Mouse (Mus musculus): Measurements from ENCODE around the gene Bcl9l.
A peak's percentile ranks its signal among the peaks of the same experiment; 100 is the strongest.

Gene Bcl9l

DNA sequence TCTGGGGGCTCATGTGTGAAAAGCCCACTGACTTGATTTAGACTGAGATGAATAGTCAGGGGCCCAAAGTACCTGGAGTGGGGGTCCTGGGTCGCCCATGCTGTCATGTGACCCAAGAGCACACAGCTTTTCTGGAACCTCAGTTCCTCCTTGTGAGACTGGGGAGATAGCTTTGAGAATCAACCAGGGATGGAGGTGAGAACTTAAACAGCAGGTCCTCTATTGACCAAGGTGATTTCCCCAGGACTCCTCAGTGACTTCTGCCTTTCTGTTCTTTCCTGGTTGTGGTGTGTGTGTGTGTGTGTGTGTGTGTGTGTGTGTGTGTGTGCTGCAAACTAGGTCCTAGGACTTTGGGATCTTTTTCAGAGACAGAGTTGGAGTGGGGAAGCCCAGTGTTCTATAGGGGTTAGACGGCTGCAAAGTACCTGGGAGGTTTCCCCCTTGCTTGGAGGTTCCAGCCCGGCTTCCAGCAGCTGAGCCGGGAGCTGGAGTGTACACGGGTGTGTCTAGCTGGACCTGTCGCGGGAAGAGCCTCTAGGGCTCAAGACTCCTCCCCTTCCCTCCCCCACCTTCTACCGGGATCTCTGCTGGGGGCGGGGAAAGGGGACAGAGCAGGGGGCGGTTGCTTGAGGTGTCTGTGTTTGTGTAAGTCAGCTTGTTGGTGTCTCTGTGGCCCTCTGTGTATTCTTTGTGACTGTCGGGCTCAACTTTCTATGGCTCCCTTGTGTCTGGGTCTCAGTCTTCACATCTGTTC, 15.2 kb downstream of the Bcl9l start:
- peak; percentile 65 to 77 for DNase-seq

DNA sequence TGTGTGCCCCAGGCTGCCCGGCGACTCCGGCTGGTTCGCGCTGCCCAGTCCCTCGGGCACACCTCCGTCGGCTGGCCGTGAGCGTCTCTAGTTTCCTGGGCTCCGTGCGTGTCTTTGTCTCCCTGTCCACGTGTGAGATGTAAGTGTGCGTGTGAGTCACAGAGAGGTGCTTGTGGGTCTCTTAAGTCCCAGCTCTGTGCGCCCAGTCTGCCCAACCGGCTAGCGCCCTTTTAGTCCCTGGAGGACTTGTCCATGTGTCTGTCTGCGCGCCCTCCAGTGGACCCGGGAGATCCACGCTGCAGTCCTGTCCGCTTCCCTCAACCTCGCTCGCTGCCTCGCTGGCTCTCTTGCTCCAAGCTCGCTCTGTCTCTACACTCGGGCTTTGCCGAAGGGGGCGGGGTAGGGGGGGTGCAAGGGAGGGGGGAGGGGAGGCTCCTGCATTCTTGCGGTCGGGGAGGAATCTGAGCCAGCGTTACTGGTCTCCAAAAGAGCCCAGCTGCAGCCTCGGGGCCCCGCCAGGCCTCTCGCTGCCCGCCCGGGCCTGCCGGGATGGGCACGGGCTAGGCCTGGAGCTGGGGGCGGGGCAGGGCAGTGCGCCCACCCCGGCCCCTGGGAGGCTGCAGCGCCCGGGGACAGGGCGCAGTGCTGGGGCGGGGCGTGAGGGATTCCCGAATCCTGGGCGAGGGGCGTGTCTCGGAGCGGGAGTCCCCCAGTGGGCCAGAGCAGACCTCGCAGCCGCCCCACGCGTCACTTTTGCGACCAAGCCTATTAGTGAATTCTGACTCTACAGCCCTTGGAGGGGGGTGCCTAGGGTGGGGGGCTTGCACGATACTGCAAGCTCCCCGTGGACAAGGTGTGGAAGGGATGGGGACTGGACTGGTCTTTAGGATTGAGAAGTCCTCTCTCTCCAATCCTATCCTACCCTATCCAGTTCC, 16.1 kb downstream of the Bcl9l start:
- peak; percentile 85 to 92 for DNase-seq

DNA sequence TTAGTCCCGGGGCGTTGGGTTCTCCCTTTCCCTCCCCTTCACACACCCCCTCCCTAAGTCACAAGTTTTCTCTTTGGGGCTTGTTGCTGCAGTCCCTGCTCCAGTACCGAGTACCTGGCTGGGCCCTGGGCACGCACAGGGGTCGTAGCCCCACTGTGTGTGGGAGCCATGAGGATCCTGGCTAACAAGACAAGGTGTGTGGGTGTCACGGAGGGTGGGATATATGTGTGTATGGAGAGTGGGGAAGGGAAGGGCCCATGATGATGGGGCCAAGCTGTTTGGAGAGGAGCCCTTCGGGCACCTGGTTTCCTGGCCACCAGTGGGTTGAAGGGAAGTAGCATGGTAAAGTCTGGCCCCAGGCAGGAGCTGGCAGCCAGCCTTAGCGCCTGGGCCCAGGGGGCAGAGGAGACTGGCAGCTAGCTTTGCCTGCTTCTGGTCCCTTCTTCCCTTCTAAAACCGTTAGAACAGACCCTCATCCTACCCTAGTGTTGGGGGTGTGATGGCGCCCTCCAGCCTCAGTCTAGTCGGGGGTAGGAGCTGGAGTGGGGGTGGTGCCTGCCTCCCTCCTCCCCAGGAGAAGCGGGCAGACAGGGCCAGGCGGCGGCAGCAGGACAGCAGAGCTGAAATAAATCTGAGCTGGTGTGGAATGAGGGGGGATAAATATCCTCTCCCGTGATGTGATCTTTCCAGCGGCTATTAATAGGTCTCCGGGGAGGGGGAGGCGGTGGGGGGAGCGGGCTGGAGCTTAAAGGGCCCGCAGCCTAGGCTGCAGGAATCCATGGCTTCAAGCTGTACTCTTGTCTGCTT, 16.9 kb downstream of the Bcl9l start:
- peak; percentile 73 to 82 for DNase-seq

DNA sequence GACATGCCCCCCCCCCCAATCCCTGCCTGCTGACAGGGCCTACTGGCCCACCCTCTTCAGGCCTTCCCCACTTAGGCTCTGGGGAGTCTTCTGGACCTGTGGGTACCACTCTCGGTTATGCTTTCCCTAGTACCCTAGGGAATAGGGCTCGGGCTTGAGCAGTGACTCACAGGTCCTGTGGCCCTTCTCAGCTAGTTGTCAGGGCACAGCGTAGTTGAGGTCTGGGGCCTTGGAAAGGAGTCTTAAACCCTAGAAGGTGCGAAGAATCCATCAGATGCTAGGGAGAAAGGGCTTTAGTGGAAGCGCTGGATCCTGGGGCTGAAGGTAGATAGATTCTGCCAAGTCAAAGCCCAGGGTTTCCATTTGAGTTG, 17.5 kb downstream of the Bcl9l start:
- no peak for DNase-seq

DNA sequence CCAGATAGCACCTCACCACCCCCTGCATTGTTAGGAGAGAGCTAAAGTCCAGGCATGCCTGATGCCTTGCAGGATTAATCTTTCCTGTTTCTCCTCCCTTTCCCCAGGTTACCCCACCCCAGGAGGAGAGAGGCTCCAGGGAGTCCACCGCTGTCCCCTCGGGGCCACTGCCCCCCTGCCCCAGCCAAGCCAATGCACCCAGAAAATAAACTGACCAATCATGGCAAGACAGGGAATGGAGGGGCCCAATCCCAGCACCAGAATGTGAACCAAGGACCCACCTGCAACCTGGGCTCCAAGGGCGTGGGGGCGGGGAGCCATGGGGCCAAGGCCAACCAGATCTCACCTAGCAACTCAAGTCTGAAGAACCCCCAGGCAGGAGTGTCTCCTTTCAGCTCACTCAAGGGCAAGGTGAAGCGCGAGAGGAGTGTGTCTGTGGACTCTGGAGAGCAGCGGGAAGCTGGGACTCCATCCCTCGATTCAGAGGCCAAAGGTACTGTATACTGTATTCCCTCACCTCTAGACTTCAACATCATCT, 18.1 kb downstream of the Bcl9l start:
- peak; percentile 14 to 25 for DNase-seq

DNA sequence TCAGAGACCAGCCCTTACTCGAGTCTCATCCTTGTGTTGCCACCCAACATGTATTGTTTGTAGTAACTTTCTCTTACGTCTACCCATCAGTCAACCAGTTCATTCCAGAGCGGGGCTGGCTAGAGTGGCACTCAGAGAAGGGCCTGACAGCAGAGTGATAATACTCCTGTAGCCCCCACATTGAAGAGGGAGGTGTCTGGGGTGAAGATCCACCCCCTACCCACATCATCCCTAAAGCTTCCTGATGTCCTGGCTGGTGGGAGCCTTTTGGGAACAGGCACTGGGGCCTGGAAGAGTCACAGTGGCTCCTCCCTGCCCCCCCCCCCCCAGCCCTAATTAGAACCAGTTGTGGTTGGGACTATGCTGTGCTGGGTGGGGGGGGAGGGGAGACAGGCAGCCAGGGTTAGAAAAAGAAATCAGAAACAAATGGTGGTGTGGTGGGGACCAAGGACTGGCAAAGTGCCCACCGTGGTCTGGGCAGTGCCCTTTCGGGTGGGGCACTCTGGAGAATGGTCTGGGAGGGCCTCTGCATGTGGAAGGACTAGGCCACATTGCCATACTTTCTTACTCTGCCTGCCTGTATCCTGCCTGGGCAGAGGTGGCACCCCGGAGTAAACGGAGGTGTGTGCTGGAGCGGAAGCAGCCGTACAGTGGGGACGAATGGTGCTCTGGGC, 18.7 kb downstream of the Bcl9l start:
- no peak for DNase-seq

DNA sequence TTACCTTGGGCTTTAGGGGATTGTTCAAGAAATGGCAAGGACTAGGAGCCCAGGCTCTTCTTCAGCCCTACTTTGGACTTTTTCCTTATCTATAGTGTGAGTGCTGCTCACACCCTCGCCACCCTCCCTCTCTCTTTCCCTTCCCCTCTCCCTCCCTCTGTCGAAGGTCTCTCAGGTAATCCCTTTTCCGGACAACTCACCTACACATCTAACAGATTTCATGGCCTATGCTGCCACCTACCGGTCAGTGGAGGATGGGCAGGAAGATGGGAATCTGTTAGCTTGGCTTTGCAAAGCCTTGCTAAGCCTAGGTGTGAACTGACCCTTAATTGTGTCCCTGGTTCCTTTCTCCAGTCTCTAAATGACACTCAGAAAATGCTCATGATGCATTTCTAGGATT, 19.4 kb downstream of the Bcl9l start:
- DNase-seq = peak; percentile 90 to 91

DNA sequence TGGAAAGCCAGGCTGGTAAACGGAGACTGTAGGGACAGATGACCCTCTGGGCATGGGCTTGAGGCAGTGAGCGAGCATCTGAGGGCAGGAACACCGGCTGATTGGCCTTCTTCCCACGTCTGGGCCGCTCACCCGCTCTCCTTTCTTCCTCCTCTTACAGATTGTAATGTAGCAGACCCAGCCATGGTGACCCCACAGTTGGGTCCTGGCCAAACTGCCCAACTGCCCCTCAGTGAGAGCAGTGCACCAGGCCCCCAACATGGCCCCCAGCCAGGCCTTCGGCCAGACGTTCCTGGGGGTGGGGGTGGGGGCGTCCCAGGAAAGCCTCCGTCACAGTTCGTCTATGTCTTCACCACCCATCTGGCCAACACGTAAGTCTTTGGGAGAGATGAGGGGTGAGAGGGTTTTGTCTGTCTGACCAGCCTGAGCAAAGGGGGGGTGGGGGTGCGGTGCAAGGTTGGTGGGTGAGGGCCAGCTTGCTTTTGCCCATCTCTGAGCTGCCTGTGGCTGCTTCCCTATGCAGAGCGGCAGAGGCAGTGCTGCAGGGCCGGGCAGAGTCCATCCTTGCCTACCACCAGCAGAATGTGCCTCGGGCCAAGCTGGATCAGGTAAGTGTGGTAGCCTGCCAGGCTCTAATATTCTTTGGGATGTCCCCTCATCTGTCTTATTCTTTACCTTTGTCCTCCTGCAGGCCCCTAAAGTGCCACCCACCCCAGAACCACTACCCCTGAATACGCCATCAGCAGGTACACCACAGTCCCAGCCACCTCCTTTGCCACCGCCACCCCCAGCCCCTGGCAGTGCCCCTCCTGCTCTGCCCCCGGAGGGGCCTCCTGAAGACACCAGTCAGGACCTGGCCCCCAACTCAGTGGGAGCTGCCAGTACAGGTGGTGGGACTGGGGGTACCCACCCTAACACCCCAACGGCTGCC, 22.5 kb downstream of the Bcl9l start:
- DNase-seq = peak; percentile 14 to 46

DNA sequence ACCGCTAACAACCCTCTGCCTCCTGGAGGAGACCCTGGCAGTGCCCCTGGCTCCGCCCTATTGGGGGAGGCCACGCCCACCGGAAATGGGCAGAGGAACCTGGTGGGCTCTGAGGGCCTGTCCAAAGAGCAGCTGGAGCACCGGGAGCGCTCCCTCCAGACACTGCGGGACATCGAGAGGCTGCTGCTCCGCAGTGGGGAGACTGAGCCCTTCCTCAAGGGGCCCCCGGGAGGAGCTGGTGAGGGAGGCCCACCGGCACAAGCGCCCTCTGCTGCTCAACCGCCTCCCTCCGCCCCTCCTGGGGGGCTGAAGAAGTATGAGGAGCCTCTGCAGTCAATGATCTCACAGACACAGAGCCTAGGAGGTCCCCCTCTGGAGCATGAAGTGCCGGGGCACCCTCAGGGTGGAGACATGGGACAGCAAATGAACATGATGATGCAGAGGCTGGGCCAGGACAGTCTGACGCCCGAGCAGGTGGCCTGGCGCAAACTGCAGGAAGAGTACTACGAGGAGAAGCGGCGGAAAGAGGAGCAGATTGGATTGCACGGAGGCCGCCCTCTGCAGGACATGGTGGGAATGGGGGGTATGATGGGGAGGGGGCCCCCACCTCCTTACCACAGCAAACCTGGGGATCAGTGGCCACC, 23.3 kb downstream of the Bcl9l start:
- peak; percentile 52 to 62 for DNase-seq

DNA sequence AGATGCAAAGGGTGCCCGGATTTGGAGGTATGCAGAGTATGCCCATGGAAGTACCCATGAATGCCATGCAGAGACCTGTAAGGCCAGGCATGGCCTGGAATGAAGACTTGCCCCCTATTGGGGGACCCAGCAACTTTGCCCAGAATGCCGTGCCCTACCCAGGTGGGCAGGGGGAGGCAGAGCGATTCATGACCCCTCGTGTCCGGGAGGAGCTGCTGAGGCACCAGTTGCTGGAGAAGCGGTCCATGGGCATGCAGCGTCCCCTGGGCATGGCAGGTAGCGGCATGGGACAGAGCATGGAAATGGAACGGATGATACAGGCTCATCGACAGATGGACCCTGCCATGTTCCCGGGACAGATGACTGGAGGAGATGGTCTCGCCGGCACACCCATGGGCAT, 23.9 kb downstream of the Bcl9l start:
- DNase-seq = no peak

DNA sequence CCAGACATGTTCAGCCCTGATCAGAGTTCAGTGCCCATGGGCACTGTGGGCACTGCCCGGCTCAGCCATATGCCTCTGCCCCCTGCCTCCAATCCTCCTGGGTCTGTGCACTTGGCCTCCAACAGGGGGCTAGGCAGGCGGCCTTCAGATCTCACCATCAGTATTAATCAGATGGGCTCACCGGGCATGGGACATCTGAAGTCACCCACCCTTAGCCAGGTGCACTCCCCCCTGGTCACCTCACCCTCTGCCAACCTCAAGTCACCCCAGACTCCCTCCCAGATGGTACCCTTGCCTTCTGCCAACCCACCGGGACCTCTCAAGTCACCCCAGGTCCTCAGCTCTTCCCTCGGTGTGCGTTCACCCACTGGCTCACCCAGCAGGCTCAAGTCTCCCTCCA, 24.7 kb downstream of the Bcl9l start:
- DNase-seq = no peak

DNA sequence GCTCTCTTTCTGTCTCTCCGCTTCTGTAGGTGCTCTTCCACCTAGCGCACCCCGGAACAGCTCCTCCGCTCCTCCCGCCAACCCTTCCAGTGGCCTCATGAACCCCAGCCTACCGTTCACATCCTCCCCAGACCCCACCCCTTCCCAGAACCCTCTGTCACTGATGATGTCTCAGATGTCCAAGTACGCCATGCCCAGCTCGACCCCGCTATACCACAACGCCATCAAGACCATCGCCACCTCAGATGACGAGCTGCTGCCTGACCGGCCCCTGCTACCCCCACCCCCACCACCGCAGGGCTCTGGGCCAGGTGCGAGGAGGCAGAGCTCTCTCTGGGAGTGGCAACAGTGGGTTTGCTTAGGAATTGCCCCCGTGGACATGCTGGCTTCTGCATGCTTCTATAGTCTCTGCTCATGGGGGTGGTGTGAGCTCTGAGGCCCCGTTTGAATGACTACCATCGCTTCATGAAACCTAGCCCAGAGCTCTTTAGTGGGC, 25.5 kb downstream of the Bcl9l start:
- peak; percentile 9 to 13 for DNase-seq

DNA sequence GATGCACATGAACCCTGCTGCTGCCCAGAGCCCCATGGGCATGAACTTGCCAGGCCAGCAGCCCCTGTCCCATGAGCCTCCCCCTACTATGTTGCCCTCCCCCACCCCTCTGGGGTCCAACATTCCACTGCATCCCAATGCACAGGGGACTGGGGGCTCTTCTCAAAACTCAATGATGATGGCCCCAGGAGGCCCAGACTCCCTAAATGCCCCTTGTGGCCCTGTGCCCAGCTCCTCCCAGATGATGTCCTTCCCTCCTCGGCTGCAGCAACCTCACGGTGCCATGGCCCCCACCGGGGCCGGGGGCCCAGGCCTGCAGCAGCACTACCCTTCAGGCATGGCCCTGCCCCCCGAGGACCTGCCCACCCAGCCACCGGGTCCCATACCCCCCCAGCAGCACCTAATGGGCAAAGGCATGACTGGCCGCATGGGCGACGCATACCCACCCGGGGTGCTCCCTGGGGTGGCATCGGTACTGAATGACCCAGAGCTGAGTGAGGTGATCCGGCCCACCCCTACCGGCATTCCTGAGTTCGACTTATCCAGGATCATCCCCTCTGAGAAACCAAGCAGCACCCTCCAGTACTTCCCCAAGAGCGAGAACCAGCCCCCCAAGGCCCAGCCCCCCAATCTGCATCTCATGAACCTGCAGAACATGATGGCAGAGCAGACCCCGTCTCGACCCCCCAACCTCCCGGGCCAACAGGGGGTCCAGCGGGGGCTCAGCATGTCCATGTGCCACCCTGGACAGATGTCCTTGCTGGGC, 26.3 kb downstream of the Bcl9l start:
- peak in 1 of 2 experiments; percentile 12 for DNase-seq

DNA sequence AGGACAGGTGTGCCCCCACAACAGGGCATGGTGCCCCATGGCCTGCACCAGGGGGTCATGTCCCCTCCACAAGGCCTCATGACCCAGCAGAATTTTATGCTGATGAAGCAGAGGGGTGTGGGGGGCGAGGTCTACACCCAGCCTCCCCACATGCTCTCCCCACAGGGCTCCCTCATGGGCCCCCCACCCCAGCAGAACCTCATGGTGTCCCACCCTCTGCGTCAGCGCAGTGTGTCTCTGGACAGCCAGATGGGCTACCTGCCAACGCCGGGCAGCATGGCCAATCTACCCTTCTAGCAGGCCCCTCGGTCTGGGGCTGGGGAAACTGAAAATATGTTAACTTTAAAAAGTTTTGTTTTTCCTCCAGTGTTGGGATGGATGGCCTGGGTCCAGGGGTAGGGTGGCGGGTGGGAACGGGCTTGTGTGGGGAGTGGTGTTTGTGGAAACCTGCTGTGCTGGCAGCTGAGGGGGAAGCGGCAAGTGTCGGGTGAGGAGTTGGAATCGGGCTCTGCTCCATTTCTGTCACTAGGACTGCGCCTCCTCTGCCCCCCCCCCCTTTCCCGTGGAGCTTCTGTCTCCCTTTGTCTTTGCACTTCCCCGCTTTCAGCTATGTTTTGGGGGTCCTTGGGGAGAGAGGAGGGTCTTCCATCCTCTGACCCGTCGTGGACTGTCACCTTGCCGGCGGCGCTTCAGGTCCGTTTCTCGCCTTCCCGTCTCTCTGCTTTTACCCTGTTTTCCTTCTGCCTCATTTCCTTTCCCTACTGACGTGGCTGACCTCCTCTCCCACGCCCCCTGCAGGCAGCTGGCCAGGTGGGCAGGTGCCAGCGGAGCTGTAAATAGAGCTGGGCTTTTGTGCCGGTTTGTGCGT, 27.1 kb downstream of the Bcl9l start:
- DNase-seq = peak; percentile 93 to 94

DNA sequence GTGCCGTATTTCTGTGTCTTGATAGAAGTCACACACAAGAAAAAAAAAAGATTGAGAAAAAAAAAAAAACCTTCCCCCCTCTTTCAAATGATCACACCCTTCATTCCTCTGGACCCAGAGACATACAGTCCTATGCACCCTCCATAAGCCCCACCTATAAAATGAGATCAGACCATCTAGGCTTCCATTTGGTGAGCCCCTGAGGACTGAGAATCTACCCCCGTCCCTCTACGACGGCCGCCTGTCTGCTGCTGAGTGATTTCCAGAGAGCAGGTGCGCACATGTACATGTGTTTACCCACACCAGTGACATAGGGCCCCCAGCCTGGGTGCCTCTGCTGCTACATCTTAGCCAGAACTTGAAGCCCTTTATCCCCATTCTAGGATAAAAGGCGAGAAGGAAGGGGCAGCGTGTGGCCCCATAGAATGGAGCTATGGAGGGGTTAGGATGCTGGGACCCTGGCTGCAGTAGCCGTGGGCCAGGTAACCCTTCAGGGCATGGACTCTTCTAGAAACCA, 27.8 kb downstream of the Bcl9l start:
- DNase-seq = peak; percentile 20 to 32

DNA sequence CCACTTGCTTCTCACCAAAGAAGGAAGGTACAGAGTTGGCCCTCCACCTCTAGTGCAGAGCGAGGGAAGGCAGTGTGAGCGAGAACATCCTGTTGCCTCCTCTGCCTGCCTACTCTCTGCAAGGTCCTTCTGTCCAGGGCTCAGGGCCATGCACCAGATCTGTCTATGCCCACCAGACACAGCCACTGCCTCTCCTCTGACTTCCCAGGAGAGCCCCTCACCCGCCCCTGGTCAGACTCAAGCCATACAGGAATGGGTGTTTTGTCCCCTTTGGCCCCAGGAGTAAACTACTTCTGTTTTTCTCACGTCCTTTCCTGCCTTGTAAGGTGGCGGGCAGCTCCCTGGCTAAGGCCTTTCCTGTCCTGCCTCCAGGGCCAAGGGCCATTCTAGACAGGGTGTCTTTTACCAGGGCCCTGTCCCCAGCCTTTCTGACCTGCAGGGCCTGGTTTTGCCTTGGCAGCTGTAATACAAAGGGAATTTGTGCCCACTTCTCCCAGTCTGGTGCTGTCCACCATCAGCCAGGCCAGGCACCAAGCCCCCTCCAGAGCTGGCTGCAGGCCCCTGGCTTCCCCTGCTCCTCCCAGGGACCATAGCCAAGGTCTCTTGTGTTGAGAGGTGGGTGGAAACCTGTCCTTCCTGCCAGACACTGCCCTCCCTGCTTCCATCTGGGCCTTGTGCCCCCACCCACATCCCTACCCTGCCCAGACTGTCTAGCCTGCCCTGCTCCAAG, 28.4 kb downstream of the Bcl9l start:
- DNase-seq = peak; percentile 39 to 47

DNA sequence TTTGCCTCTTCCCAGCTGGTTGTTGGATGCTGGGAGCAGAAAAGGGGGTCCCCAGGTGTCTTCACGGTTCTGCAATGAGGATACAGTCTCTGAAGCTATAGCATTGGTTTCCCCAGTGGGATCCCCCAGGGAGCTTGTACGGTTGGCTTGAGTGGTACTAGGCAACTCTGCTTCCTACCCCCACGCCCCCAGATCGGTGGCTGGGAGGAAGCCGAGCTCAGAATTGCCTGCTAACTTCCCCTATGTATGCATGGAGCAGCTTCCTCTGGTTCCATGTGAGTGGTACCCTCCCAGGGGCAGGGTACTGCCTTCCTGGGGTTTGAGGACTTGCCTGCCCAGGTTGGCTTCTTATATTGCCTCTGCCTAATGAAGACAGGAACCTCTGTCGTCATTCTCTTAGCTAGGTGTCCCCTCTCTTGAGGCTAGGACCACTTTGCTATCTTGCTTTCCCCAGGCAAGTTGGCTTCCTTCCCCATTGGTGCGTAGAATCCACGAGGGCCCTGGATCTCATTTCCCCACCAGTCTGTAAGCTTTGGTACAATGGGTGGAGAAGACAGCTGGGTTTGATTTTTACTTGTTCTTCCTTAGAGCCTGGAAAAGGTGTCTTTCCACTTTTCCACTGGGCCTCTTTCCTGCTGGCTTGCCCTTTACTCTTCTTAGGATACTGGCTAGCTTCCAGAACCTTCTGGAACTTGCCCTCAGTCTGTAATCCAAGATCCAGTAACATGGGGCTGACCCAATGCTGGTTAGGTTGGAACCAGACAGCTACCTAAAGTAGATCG, 29.5 kb downstream of the Bcl9l start:
- DNase-seq = peak; percentile 19 to 41
